Mouse (Mus musculus) CH12F3 (cell line): ENCODE results near the gene Gramd1a.

ENCODE experiments used
- in situ Hi-C: fragments of 300-500 bp; cut with MboI; formaldehyde crosslinking; loops from 2 replicates; pipeline ENCODE4 v1.14.3; 2020; ENCODE audit warnings: low sequenced_read_pairs

Gene Gramd1a

DNA sequence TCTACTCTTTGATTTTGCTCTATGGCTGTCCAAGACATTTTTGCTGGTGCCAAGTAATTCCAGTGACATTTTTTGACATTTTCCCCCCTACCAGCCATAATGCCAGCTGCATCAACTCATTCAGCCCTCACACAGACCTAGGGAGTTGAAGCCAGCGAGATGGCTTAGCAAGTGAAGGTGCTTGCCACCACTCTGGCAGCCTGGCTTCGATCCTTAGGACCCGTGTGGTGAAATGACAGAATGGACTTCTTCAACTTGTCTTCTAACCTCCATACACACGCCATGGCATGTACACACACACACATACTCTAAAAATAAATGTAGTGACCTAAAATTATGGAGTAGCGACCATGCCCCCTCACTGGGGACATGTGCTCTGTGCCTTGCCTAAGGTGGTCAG is 31.3 kb downstream of the Gramd1a start:
- in situ Hi-C loops: no loop called here

DNA sequence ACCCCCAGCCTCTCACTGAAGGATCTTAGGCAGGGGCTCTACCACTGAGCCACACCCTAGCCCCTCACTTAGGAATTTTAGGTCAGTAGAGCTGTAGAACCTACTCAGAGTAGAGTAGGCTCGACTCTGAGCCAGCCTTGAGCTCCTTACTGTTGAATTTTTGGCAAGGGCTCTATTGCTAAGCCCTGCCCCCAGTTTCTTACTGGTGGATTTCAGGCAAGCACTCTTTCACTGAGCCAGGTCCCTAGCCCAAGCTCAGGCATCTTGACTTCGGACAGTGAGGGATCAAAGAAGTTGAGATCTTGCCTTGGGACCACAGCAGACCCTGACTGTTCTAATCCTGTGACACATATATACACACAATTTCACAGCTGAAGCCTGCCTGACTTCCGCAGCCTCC is 32.0 kb downstream of the Gramd1a start:
- in situ Hi-C loops: no loop called here

DNA sequence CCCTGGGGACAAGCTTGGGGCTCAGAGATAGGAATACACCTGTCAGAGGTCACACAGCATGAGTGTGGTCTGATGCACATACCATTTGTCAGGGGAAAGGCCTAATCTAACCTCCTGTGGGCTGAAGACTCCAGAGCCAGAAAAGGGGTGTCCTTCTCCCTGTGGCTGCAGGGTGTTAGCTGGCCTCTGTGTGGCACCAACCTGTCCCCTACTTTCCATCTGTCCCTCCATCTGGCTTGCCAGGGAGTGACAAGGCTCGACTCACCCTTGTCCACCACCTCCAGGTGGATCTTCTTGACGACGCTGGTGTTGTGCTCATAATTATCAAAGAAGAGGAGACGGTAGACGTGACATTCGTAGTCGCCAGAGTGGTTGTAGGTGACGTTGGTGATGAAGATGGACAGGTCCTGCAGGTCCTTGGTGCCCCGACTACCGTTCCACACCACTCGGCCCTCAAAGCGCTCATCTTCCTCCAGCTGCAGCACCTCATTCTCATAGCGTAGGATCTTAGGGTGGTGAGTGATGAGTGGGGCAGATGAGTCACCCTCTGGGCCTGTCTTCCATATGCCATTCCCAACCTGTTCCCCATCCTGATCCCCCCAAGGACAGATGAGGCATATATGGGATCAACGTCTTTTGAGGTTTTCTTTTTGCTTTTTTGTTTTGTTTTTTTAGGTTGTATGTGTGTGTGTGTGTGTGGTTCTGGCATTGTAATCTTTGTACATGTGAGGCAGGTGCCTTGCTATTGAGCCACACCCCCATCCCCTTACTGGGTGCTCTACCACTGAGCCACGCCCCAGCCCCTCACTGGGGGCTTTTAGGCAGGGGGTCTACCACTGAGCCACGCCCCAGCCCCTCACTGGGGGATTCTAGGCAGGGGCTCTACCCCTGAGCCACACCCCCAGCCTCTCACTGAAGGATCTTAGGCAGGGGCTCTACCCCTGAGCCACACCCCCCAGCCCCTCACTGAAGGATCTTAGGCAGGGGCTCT is 32.8 kb downstream of the Gramd1a start:
- in situ Hi-C loops: no loop called here

GRCm38 (mm10) chr7:31119556-31119955 is 36.1 kb downstream of the Gramd1a start:
- in situ Hi-C loops: no loop called here

DNA sequence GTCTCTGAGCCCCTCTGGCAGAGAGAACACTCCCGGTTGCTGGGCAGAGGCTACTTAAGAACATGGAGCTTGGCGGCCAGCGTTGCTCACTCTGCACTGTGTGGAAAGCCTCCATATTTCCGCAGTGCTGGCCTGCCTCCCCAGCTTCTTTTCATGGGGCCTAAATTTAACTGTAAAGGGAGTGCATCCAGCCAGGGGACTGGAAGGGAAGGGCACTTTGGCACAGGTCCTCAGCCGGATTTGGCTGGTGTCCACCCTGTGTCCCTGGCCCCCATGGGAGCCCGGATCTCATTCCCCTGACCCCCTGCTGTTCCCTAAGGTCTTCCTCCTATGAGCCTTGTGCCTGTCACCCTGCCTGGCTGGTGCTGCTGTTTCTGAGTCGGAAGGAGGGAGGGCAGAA is 37.2 kb downstream of the Gramd1a start:
- in situ Hi-C loops: no loop called here

DNA sequence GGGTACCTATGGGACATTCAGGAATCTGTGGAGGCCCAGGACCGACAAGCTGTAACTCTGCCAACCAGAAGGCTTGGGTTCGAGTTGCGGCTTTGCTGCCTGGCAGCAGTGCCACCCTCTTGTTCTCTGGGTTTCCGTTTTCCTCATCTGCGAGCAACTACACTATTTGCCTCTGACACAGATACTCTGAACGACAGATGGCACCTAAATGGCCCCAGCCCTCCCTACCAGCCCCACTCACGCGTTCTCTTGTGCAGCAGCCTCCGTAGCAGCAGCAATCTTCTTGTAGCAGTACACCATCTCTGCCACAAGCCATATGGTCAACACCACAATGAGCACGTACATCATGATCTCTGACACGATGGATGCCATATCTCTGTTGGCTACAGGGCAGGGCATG is 38.2 kb downstream of the Gramd1a start:
- in situ Hi-C loops: no loop called here

GRCm38 (mm10) chr7:31116721-31117145 is 39.0 kb downstream of the Gramd1a start:
- in situ Hi-C loops: no loop called here

GRCm38 (mm10) chr7:31115587-31116043 is 40.1 kb downstream of the Gramd1a start:
- in situ Hi-C loops: no loop called here

- in situ Hi-C loops: no loop called here
Measured at GRCm38 (mm10) chr7:31115182-31115581, 40.5 kb downstream of the Gramd1a start, which contains the start of gene Hpn. Hpn (minus strand) TSS chr7:31115290.

GRCm38 (mm10) chr7:31114646-31115045 is 41.0 kb downstream of the Gramd1a start:
- in situ Hi-C loops: no loop called here

- in situ Hi-C loops: no loop called here
Measured at GRCm38 (mm10) chr7:31113800-31114199, 41.9 kb downstream of the Gramd1a start.

- in situ Hi-C loops: no loop called here
Measured at GRCm38 (mm10) chr7:31112036-31112435, 43.7 kb downstream of the Gramd1a start.

GRCm38 (mm10) chr7:31110861-31111385 is 44.8 kb downstream of the Gramd1a start:
- in situ Hi-C loops: no loop called here

GRCm38 (mm10) chr7:31109796-31110195 is 45.9 kb downstream of the Gramd1a start:
- in situ Hi-C loops: no loop called here

GRCm38 (mm10) chr7:31109091-31109490 is 46.6 kb downstream of the Gramd1a start:
- in situ Hi-C loops: no loop called here

DNA sequence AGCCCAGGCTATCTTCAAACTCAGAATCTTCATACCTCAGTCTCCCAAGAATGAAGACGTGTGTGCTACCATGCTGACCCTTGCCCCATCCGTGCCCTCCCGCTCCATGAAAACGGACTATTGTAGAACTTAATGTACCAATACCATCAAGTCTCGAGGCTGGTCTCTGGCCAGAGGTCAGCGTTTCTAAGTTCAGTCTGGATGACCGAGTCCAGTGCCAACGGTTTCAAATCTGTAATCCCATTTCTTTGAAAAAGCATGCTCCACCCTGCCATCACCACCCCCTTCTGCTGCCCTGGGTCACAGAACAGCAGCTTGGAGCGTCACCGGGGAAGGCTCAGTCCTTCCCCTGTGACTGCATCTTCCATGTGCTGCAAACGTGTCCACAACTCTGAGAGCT is 47.9 kb downstream of the Gramd1a start:
- in situ Hi-C loops: no loop called here

- in situ Hi-C loops: no loop called here
Measured at GRCm38 (mm10) chr7:31106166-31106565, 49.5 kb downstream of the Gramd1a start.

GRCm38 (mm10) chr7:31105061-31105768 is 50.5 kb downstream of the Gramd1a start:
- in situ Hi-C loops: no loop called here

GRCm38 (mm10) chr7:31100786-31101185 is 54.9 kb downstream of the Gramd1a start:
- in situ Hi-C loops: no loop called here

- in situ Hi-C loops: loop anchor here (5.0 to 10.0 kb wide), 2 partner anchors 37 to 125 kb away; partner anchors contain the start of genes Fam187b and Lsr
Measured at GRCm38 (mm10) chr7:31099612-31099982, 56.1 kb downstream of the Gramd1a start.
